Mouse (Mus musculus) layer of hippocampus, adult 9-10 months (tissue): ENCODE measurements around the gene Lct.
"Not testable (repeated sequence)": the region's sequence is repeated elsewhere in the genome, so short reads cannot be mapped to it uniquely, and the experiment has no call there.

ENCODE experiments used
- DNase-seq: peaks from one replicate; pipeline ENCODE4 v3.0.0; 2022; ENCODE audit warnings: low spot score

Gene Lct

GRCm38 (mm10) chr1:128328218-128328617 is at the start of gene Lct:
Gene Lct, minus strand, starts transcription at chr1:128328318.
- no peak for DNase-seq

- no peak for DNase-seq
Observed at GRCm38 (mm10) chr1:128376841-128377240, 48.7 kb upstream of the Lct start.

- peak; percentile 25 for DNase-seq
Observed at GRCm38 (mm10) chr1:128372143-128372860, 44.2 kb upstream of the Lct start.

- peak; percentile 53 for DNase-seq
Observed at GRCm38 (mm10) chr1:128368732-128369441, 40.8 kb upstream of the Lct start.

- peak; percentile 31 for DNase-seq
Observed at GRCm38 (mm10) chr1:128360601-128361000, 32.5 kb upstream of the Lct start.

GRCm38 (mm10) chr1:128359554-128360376 is 31.6 kb upstream of the Lct start, which contains the start of gene Mcm6:
Gene Mcm6, minus strand, starts transcription at chr1:128359664.
- DNase-seq, result peak; percentile 84

- peak; percentile 16 for DNase-seq
Observed at GRCm38 (mm10) chr1:128358916-128359553, 30.9 kb upstream of the Lct start.

GRCm38 (mm10) chr1:128358276-128358675 is 30.2 kb upstream of the Lct start:
- no peak for DNase-seq

- DNase-seq, result no peak
Observed at GRCm38 (mm10) chr1:128357452-128357851, 29.3 kb upstream of the Lct start.

- no peak for DNase-seq
Observed at GRCm38 (mm10) chr1:128353092-128353491, 25.0 kb upstream of the Lct start.

- no peak for DNase-seq
Observed at GRCm38 (mm10) chr1:128344232-128344631, 16.1 kb upstream of the Lct start.

GRCm38 (mm10) chr1:128337708-128338320 is 9.7 kb upstream of the Lct start:
- no peak for DNase-seq

- DNase-seq, result no peak
Observed at GRCm38 (mm10) chr1:128330313-128330712, 2.2 kb upstream of the Lct start.

GRCm38 (mm10) chr1:128327165-128327564 is 953 bp downstream of the Lct start:
- DNase-seq, result no peak

GRCm38 (mm10) chr1:128324776-128325175 is 3.3 kb downstream of the Lct start:
- DNase-seq, result no peak

- no peak for DNase-seq
Observed at GRCm38 (mm10) chr1:128323026-128323643, 5.0 kb downstream of the Lct start.

GRCm38 (mm10) chr1:128319266-128319665 is 8.9 kb downstream of the Lct start:
- not testable (repeated sequence) for DNase-seq

- no peak for DNase-seq
Observed at GRCm38 (mm10) chr1:128314665-128315064, 13.5 kb downstream of the Lct start.

GRCm38 (mm10) chr1:128309043-128309442 is 19.1 kb downstream of the Lct start:
- DNase-seq, result no peak

GRCm38 (mm10) chr1:128303900-128304299 is 24.2 kb downstream of the Lct start:
- no peak for DNase-seq
